Mouse (Mus musculus) small intestine, adult 2 months (tissue): ENCODE results near the gene Thap7.

Source experiments
- CTCF ChIP-seq: fragments of 200-500 bp; IDR thresholded peaks from 2 replicates; pipeline ENCODE4 v1.5.1; 2012; ENCODE audit warnings: low read depth, mild to moderate bottlenecking, control low read depth, inconsistent platforms, low read length, moderate library complexity, mixed read lengths; ENCODE audit not compliant: insufficient replicate concordance, insufficient read length; ENCODE audit errors: extremely low read depth
- POLR2A ChIP-seq: fragments of 200-500 bp; IDR thresholded peaks from 2 replicates; pipeline ENCODE4 v1.6.1; 2012; ENCODE audit warnings: low read depth, mild to moderate bottlenecking, control low read depth, inconsistent platforms, low read length, moderate library complexity

DNA sequence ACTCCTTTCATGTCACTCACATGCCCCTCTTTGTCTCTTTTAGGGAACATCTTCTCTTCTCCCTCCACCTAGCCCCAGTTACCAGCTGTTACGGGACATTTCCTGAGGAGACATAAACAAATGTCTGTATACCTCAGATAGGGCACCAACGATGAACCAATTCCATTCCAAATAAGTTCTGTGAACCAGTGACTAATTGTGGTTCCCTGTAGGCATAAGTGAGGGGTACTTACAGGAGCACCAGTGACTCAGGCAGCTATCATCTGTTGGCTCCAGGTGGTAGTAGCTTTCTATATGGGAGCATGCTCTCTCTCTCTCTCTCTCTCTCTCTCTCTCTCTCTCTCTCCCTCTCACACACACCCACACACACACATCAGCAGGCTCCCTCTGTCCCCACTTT lies 33.3 kb upstream of the Thap7 start:
- TF ChIP-seq CTCF (no peak), POLR2A (no peak)
